Mouse (Mus musculus) stomach, postnatal 0 days (tissue): Measurements from ENCODE around the gene Sp3.

ENCODE experiments used
- CTCF ChIP-seq: IDR thresholded peaks from 2 replicates; pipeline ENCODE4 v1.5.1; 2016; ENCODE audit warnings: antibody characterized with exemption, low read depth, mild to moderate bottlenecking, moderate library complexity
- EP300 ChIP-seq: optimal IDR thresholded peaks from 2 replicates; pipeline ENCODE3; 2016; ENCODE audit warnings: antibody characterized with exemption

DNA sequence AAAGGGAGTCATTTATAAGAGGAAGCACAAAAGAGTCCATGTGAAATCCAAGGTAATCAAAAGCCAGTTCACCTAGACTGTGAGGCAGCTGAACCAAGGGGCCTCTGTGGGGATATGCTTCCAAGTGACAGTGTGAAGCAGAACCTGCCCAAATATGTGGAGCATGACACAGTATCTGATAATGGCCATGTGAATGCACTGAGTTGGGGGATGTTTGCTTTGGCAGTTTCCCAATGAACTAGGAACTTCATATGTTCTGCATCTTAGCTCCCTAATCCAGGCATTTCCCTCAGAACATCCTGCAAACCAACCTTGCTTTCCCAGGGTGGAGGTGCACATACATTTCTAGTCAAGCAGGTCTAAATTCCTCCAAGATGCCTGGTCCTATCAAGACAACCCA, 90.4 kb downstream of the Sp3 start:
- TF ChIP-seq EP300, result no peak
- no peak for TF ChIP-seq CTCF
